Mouse (Mus musculus) olfactory bulb, adult 2 months (tissue): ENCODE data around the gene Rhox9.
"Not testable (repeated sequence)": the region's sequence is repeated elsewhere in the genome, so short reads cannot be mapped to it uniquely, and the experiment has no call there.

Source experiments
- CTCF ChIP-seq: fragments of 200-500 bp; IDR thresholded peaks from 2 replicates; pipeline ENCODE4 v1.5.1; 2012; ENCODE audit warnings: low read depth, mild to moderate bottlenecking, low read length, moderate library complexity; ENCODE audit not compliant: insufficient read depth
- POLR2A ChIP-seq: fragments of 200-500 bp; IDR thresholded peaks from 2 replicates; pipeline ENCODE4 v1.6.1; 2012; ENCODE audit warnings: mild to moderate bottlenecking, low read depth, low read length, moderate library complexity; ENCODE audit not compliant: insufficient read depth

GRCm38 (mm10) chrX:37901670-37902069, at the start of gene Rhox9:
- not testable (repeated sequence) for TF ChIP-seq CTCF, POLR2A
